Mouse (Mus musculus) left cerebral cortex, adult 6 months (tissue): Measurements from ENCODE around the gene Rin3. TPM values are rescaled to one million over a fixed set of nuclear protein-coding genes. Genes with fewer than 3 reads are reported as not detected.

Experiments
- long read RNA-seq, 2 experiments: library from polyadenylated mRNA; unstranded; transcript quantifications; one replicate each; pipeline ENCODE4 v2.0.0; 2019 to 2020
- polyA plus RNA-seq: library from polyadenylated mRNA; unstranded; fragments of <200 nt; fragmentation: Nextera tagmentation; gene quantifications from 2 replicates; pipeline ENCODE4 v1.2.3, GENCODE M21; 2021

The Rin3 gene
- polyA plus RNA-seq = 0.91 and 3.5 TPM in 2 replicates
- long read RNA-seq, experiment 1, partial matches to known transcripts = 1 of 1 reads
- long read RNA-seq, experiment 1, other reads (novel, unspliced or antisense) = 0 of 1 reads
- long read RNA-seq, experiment 2, partial matches to known transcripts = 1 of 1 reads
- long read RNA-seq, experiment 2, other reads (novel, unspliced or antisense) = 0 of 1 reads

DNA sequence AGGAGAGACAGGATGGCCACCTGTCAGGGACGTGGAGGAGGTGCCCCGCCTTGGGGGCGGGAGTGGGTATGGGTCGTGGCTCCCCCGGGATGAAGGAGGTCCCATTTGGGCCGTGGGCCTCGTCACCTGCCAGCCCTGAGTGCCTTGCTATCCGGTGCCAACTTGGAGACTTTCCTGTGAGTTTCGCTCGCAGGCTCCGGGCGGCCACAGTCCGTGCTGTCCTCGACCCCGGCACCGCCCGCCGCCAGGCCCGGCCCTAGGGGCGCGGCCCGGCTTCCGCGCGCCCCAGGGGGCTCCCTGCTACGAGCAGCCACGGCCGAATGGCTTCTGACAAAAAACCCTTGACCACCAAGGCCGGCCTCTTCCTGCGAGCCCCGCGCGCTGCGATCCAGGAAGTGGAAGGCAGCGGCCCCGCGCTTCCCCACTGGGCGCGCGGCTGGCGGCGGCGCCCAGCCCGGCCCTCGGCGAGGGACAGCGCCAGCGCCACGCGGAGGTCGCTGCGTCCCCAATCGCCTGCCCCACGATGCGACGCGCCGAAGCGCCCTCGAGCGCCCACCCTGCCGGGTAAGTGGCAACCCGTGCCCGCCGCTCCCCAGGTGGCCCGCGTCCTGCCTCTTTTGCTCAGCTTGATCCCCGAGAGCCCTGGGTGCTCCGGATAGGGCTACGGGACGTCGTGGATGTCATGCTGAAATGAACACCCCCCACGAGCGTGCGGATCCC, at the start of gene Rin3:
Rin3 (plus strand) TSS at position 286 of the 720 bp plus-strand sequence.

DNA sequence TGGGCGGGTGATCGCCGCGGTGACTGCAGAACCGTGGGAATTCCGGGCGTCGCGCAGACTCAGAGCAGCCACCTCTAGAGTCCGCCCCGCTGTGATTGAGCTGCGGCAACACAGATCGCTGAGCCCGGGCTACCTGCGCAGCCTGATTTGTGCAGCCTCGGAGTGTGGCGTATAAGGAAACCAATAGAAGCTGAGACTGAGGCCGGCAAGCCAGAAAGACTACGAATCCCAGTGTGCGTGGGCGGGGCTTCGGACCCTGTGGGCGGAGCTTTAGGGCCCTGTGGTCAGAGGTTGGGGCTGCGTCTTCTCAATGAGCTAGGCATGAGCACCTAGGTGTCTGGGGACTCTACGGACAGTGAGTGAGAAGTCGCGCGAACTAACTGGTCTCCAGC, 156.8 kb downstream of the Rin3 start, which contains the start of gene Lgmn:
Lgmn (minus strand) TSS at position 182 of the 392 bp plus-strand sequence.

Other genes with a start within 250 kb of the Rin3 start
- gene Slc24a4, start 154.3 kb upstream of the Rin3 start, polyA plus RNA-seq = 9.3 and 12.2 TPM in 2 replicates
- gene Lgmn, start 156.8 kb downstream of the Rin3 start, polyA plus RNA-seq = 136 and 149 TPM in 2 replicates
- gene Golga5, start 186.1 kb downstream of the Rin3 start, polyA plus RNA-seq = 15.8 and 18.2 TPM in 2 replicates